Mouse (Mus musculus): Measurements from ENCODE around the gene Syn3.

- TF ChIP-seq EP300 (optimal IDR thresholded peaks at IDR 0.05) (no peak), CTCF (IDR thresholded peaks at IDR 0.05; ENCODE audit: low read depth) (no peak)
These were observed 477.3 kb downstream of the Syn3 start for GRCm38 (mm10) chr10:86021408-86021748.
